Mouse (Mus musculus) CH12.LX (cell line): ENCODE data around the gene Fstl4. TPM values are rescaled to one million over a fixed set of nuclear protein-coding genes. Genes with fewer than 3 reads are reported as not detected.

ENCODE experiments used
- DNase-seq: peaks from one replicate; pipeline ENCODE4 v3.0.0-alpha.2; 2013; ENCODE audit errors: extremely low read depth
- H3K27ac ChIP-seq: 2 replicates; pipeline ENCODE4 v1.5.1; 2012; ENCODE audit warnings: low read depth, mild to moderate bottlenecking, control low read depth, moderate library complexity; ENCODE audit not compliant: insufficient read depth
- H3K27me3 ChIP-seq: replicated peaks from 2 replicates; pipeline ENCODE3; 2012; ENCODE audit warnings: inconsistent platforms
- H3K36me3 ChIP-seq, 2 experiments: replicated peaks in 1 of 2; 2 replicates each; pipeline versions ENCODE3 to v1.6.1; 2012; ENCODE audit warnings: inconsistent platforms in 1 of 2, low read length in 1 of 2, mild to moderate bottlenecking in 1 of 2, mixed read lengths in 1 of 2, moderate library complexity in 1 of 2; ENCODE audit not compliant: control insufficient read depth in 1 of 2, insufficient read depth in 1 of 2
- H3K4me1 ChIP-seq, 2 experiments: 2 replicates each; pipeline ENCODE4 v1.6.1; 2012; ENCODE audit warnings: inconsistent platforms in 1 of 2, moderate library complexity in 1 of 2; ENCODE audit not compliant: insufficient read depth in 2 of 2, control insufficient read depth in 1 of 2
- H3K4me2 ChIP-seq: 2 replicates; pipeline ENCODE4 v1.6.1; 2012; ENCODE audit warnings: low read depth, mild to moderate bottlenecking, control low read depth; ENCODE audit not compliant: poor library complexity, insufficient read depth, severe bottlenecking
- H3K4me3 ChIP-seq, 3 experiments: fragments of 150-350 bp in 1 of 3; sonication (generic) in 1 of 3; replicated peaks in 1 of 3; 2 replicates each; pipeline versions ENCODE3 to v1.5.1; 2011 to 2012; ENCODE audit warnings: low read depth in 2 of 3, low read length in 2 of 3, mild to moderate bottlenecking in 2 of 3, moderate library complexity in 2 of 3, control low read depth in 1 of 3, improper control_type of control experiment in 1 of 3, inconsistent platforms in 1 of 3, mixed read lengths in 1 of 3; ENCODE audit not compliant: poor library complexity in 1 of 3
- H3K79me2 ChIP-seq: replicated peaks from 2 replicates; pipeline ENCODE4 v1.6.1; 2012; ENCODE audit warnings: mild to moderate bottlenecking, moderate library complexity; ENCODE audit not compliant: control insufficient read depth, poor library complexity, insufficient read depth, severe bottlenecking; ENCODE audit errors: extremely low read depth
- H3K9ac ChIP-seq: 2 replicates; pipeline ENCODE4 v1.6.1; 2012; ENCODE audit warnings: low read depth, mild to moderate bottlenecking, control low read depth, moderate library complexity; ENCODE audit not compliant: insufficient read depth
- H3K9me3 ChIP-seq: replicated peaks from 2 replicates; pipeline ENCODE3; 2012; ENCODE audit warnings: low read length, inconsistent platforms, mixed read lengths
- BHLHE40 ChIP-seq: IDR thresholded peaks from 2 replicates; pipeline ENCODE4 v1.6.1; 2011; ENCODE audit warnings: mild to moderate bottlenecking, low read depth, low read length, improper control_type of control experiment
- CHD2 ChIP-seq: IDR thresholded peaks from 2 replicates; pipeline ENCODE4 v1.6.1; 2011; ENCODE audit warnings: low read length, improper control_type of control experiment
- CTCF ChIP-seq, 2 experiments: IDR thresholded peaks in 1 of 2; conservative IDR thresholded peaks in 1 of 2; 2 replicates each; pipeline ENCODE4 v1.5.1; 2011 to 2012; ENCODE audit warnings: low read depth in 2 of 2, low read length in 2 of 2, improper control_type of control experiment in 1 of 2, inconsistent platforms in 1 of 2, mild to moderate bottlenecking in 1 of 2, moderate library complexity in 1 of 2
- E2F4 ChIP-seq: IDR thresholded peaks from 2 replicates; pipeline ENCODE4 v1.6.1; 2011; ENCODE audit warnings: low read depth, low read length, improper control_type of control experiment; ENCODE audit not compliant: insufficient replicate concordance
- ELF1 ChIP-seq: IDR thresholded peaks from 2 replicates; pipeline ENCODE4 v1.6.1; 2014; ENCODE audit warnings: low read depth, mild to moderate bottlenecking, inconsistent platforms, low read length, improper control_type of control experiment
- EP300 ChIP-seq: IDR thresholded peaks from 2 replicates; pipeline ENCODE4 v1.6.1; 2011; ENCODE audit warnings: low read length, improper control_type of control experiment
- GABPA ChIP-seq: IDR thresholded peaks from 2 replicates; pipeline ENCODE4 v1.6.1; 2012; ENCODE audit warnings: low read depth, low read length, improper control_type of control experiment, inconsistent platforms; ENCODE audit not compliant: insufficient replicate concordance
- HCFC1 ChIP-seq: IDR thresholded peaks from 2 replicates; pipeline ENCODE4 v1.6.1; 2012; ENCODE audit warnings: low read depth, mild to moderate bottlenecking, inconsistent platforms, low read length, improper control_type of control experiment
- KAT2A ChIP-seq: IDR thresholded peaks from 2 replicates; pipeline ENCODE4 v1.6.1; 2012; ENCODE audit warnings: low read length, improper control_type of control experiment, inconsistent platforms; ENCODE audit not compliant: insufficient replicate concordance
- MAFK ChIP-seq: IDR thresholded peaks from 2 replicates; pipeline ENCODE4 v1.6.1; 2011; ENCODE audit warnings: low read length, improper control_type of control experiment; ENCODE audit not compliant: insufficient replicate concordance
- MAZ ChIP-seq: IDR thresholded peaks from 2 replicates; pipeline ENCODE4 v1.6.1; 2012; ENCODE audit warnings: low read depth, mild to moderate bottlenecking, inconsistent platforms, low read length, improper control_type of control experiment, moderate library complexity
- MEF2A ChIP-seq: IDR thresholded peaks from 2 replicates; pipeline ENCODE4 v1.6.1; 2014; ENCODE audit warnings: low read depth, mild to moderate bottlenecking, inconsistent platforms, low read length, improper control_type of control experiment, borderline replicate concordance
- MXI1 ChIP-seq: IDR thresholded peaks from 2 replicates; pipeline ENCODE4 v1.6.1; 2011; ENCODE audit warnings: mild to moderate bottlenecking, low read depth, low read length, improper control_type of control experiment
- MYC ChIP-seq: IDR thresholded peaks from 2 replicates; pipeline ENCODE4 v1.6.1; 2011; ENCODE audit warnings: low read depth, mild to moderate bottlenecking, improper control_type of control experiment, low read length
- NELFE ChIP-seq: IDR thresholded peaks from 2 replicates; pipeline ENCODE4 v1.6.1; 2011; ENCODE audit warnings: low read depth, low read length, improper control_type of control experiment
- NRF1 ChIP-seq: IDR thresholded peaks from 2 replicates; pipeline ENCODE4 v1.6.1; 2014; ENCODE audit warnings: low read depth, mild to moderate bottlenecking, inconsistent platforms, low read length, improper control_type of control experiment, moderate library complexity
- RAD21 ChIP-seq: IDR thresholded peaks from 2 replicates; pipeline ENCODE4 v1.6.1; 2011; ENCODE audit warnings: low read depth, mild to moderate bottlenecking, low read length, improper control_type of control experiment, moderate library complexity
- RCOR1 ChIP-seq: conservative IDR thresholded peaks from 2 replicates; pipeline ENCODE4 v1.6.1; 2012; ENCODE audit warnings: low read depth, mild to moderate bottlenecking, inconsistent platforms, low read length, improper control_type of control experiment
- SIN3A ChIP-seq: IDR thresholded peaks from 2 replicates; pipeline ENCODE4 v1.6.1; 2012; ENCODE audit warnings: low read length, improper control_type of control experiment, inconsistent platforms
- TCF12 ChIP-seq: IDR thresholded peaks from 2 replicates; pipeline ENCODE4 v1.6.1; 2014; ENCODE audit warnings: low read depth, mild to moderate bottlenecking, inconsistent platforms, low read length, improper control_type of control experiment
- USF1 ChIP-seq: IDR thresholded peaks from 2 replicates; pipeline ENCODE4 v1.6.1; 2014; ENCODE audit warnings: low read depth, mild to moderate bottlenecking, inconsistent platforms, low read length, improper control_type of control experiment
- USF2 ChIP-seq: conservative IDR thresholded peaks from 2 replicates; pipeline ENCODE4 v1.6.1; 2011; ENCODE audit warnings: low read depth, low read length, improper control_type of control experiment
- ZC3H11A ChIP-seq: IDR thresholded peaks from 2 replicates; pipeline ENCODE4 v1.6.1; 2012; ENCODE audit warnings: low read depth, mild to moderate bottlenecking, inconsistent platforms, low read length, improper control_type of control experiment
- ZNF384 ChIP-seq: IDR thresholded peaks from 2 replicates; pipeline ENCODE4 v1.6.1; 2012; ENCODE audit warnings: low read depth, low read length, improper control_type of control experiment, inconsistent platforms
- dilution Hi-C: fragments of 300-500 bp; cut with MboI; formaldehyde crosslinking; loops from 2 replicates; pipeline ENCODE4 v1.14.3; 2020; ENCODE audit warnings: low sequenced_read_pairs; ENCODE audit not compliant: extremely low pct_unique_long_range_greater_than_20kb, extremely low pct_ligation_motif_present
- in situ Hi-C: fragments of 300-500 bp; cut with MboI; formaldehyde crosslinking; loops from 3 replicates; pipeline ENCODE4 v1.14.3; 2019; ENCODE audit warnings: low sequenced_read_pairs, low pct_ligation_motif_present, low pct_unique_long_range_greater_than_20kb, mixed read lengths
- polyA plus RNA-seq: library from polyadenylated mRNA; unstranded; fragments of >175 nt; gene quantifications from 2 replicates; pipeline ENCODE4 v1.2.1, GENCODE M21; 2012; ENCODE audit warnings: low read depth; ENCODE audit not compliant: insufficient read length
- total RNA-seq, 2 experiments: library from RNA; depleted of rRNA; stranded (reverse); fragments of 300-350 nt in 1 of 2; fragments of >200 nt in 1 of 2; gene quantifications; 2 replicates each; pipeline ENCODE4 v1.2.3; 2012 to 2014

The Fstl4 gene
- total and polyA plus RNA-seq, 3 experiments, result not detected

DNA sequence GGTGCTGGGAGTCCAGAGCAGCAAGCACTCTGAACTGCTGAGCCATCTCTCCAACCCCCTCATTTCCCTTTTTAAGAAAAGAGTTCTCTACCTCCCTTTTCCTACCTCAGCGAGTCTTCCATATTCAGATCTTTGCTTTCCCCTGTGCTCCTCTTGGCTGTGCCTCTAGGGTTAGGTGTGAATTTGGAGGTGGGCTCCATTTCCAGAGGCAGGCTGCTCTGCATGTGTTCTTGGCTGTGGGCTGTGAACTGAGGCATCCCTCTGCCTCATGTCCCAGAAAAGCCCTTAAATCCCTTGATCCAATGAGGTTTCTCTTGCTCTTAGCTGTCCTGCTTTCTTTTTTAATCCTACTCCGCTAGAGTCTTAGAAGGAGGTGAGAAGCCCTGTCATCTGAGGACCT lies 151.2 kb downstream of the Fstl4 start:
- no peak for DNase-seq
- no peak overlapping the region for H3K4me2 ChIP-seq
- H3K36me3 ChIP-seq, result no peaks in the 10 kb centered on the region
- H3K9ac ChIP-seq, result no peak overlapping the region
- H3K27ac ChIP-seq, result no peak overlapping the region
- TF ChIP-seq USF1 (no peak), GABPA (no peak), HCFC1 (no peak), KAT2A (no peak), CHD2 (no peak), EP300 (no peak)
- H3K9me3 ChIP-seq, result peaks cover 8% of the 10 kb centered on the region
- peaks cover 83% of the 10 kb centered on the region for H3K27me3 ChIP-seq
- H3K4me3 ChIP-seq, result no peak overlapping the region
- dilution Hi-C loops, result no loop called here
- no peaks in the 10 kb centered on the region; a peak in 1 of 4 replicates for H3K4me1 ChIP-seq
- in situ Hi-C loops, result no loop called here
- no peaks in the 10 kb centered on the region for H3K79me2 ChIP-seq

DNA sequence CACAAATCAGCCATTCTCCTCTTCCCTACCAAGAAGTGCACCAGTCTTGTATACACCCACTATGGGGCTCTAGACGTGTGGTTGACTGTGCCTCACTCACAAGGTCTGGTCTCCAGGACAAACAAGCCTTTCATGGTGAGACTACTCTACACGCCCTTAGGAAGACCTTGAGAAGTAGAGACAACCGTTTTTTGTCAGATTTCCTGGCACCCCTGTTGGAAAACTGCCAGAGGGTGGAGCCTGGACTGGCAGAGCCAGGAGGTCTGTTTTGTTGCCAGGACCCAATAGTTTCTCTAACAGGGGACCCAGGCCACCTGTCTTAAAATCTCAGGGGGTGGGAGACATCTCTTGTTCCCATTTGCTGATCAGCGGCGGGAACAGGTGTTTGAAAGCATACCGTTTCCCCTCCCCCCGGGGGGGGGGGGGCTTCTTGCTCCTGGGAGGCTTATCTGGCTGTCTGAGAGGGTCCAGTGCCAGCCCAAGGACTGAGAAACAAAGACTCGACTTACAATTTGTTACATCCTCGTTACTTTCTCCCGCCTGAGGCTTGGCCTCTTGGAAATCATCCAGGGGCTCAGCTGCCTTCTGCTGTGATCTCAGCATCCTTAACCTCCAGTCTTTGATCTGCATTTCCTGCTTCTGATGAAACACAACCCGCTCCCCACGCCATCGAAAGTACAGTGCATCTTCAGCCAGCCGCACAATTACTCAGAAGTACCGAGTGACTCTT lies 155.0 kb downstream of the Fstl4 start:
- in situ Hi-C loops, result no loop called here
- Histone ChIP-seq H3K27me3 (peaks cover 88% of the 10 kb centered on the region), H3K9me3 (peaks cover 8% of the 10 kb centered on the region), H3K4me2 (no peak overlapping the region), H3K36me3 (no peaks in the 10 kb centered on the region), H3K4me1 (no peaks in the 10 kb centered on the region; a peak in 1 of 4 replicates), H3K79me2 (no peaks in the 10 kb centered on the region), H3K27ac (no peak overlapping the region), H3K4me3 (no peak overlapping the region), H3K9ac (no peak overlapping the region)
- no peak for TF ChIP-seq ZC3H11A
- TF ChIP-seq RAD21, result no peak
- no peak for TF ChIP-seq CHD2
- TF ChIP-seq CTCF (conservative IDR thresholded peaks at IDR 0.05 in 1 of 2, IDR thresholded peaks at IDR 0.05 in 1 of 2; ENCODE audit: low read depth in 2 of 2, low read length in 2 of 2), result no peak
- no peak for TF ChIP-seq EP300
- TF ChIP-seq ZNF384, result no peak
- no peak for TF ChIP-seq MXI1
- TF ChIP-seq MAZ, result no peak
- DNase-seq, result no peak
- dilution Hi-C loops, result no loop called here

GRCm38 (mm10) chr11:52924196-52924595 lies 159.8 kb downstream of the Fstl4 start:
- Histone ChIP-seq H3K4me3 (no peak overlapping the region), H3K79me2 (no peaks in the 10 kb centered on the region), H3K4me2 (no peak overlapping the region), H3K27me3 (peaks cover 89% of the 10 kb centered on the region), H3K9me3 (no peaks in the 10 kb centered on the region), H3K36me3 (no peaks in the 10 kb centered on the region), H3K9ac (no peak overlapping the region), H3K4me1 (no peaks in the 10 kb centered on the region), H3K27ac (no peak overlapping the region)
- in situ Hi-C loops, result no loop called here
- no peak for DNase-seq
- dilution Hi-C loops, result no loop called here
- TF ChIP-seq MAFK, result no peak
- TF ChIP-seq USF1, result no peak
- TF ChIP-seq NELFE, result no peak
- no peak for TF ChIP-seq MEF2A
- no peak for TF ChIP-seq E2F4
- TF ChIP-seq RCOR1, result no peak
- TF ChIP-seq TCF12, result no peak
- no peak for TF ChIP-seq ZNF384
- no peak for TF ChIP-seq NRF1
- TF ChIP-seq CHD2, result no peak
- no peak for TF ChIP-seq USF2
- TF ChIP-seq RAD21, result no peak
- TF ChIP-seq HCFC1, result no peak
- no peak for TF ChIP-seq MYC
- TF ChIP-seq GABPA, result no peak
- no peak for TF ChIP-seq BHLHE40
- no peak for TF ChIP-seq SIN3A
- TF ChIP-seq ELF1, result no peak
